Mouse (Mus musculus) thymus, adult 18-20 months (tissue): Measurements from ENCODE around the gene Pkhd1.
"Not testable (repeated sequence)": the region's sequence is repeated elsewhere in the genome, so short reads cannot be mapped to it uniquely, and the experiment has no call there.

Experiments used
- DNase-seq, 2 experiments: peaks; one replicate each; pipeline ENCODE4 v3.0.0; 2022; ENCODE audit warnings: mixed read lengths in 2 of 2

Gene Pkhd1

GRCm38 (mm10) chr1:20260403-20260802 is 357.5 kb downstream of the Pkhd1 start:
- no peak for DNase-seq

- DNase-seq: no peak
These were observed 369.7 kb downstream of the Pkhd1 start for GRCm38 (mm10) chr1:20248169-20248568.

DNA sequence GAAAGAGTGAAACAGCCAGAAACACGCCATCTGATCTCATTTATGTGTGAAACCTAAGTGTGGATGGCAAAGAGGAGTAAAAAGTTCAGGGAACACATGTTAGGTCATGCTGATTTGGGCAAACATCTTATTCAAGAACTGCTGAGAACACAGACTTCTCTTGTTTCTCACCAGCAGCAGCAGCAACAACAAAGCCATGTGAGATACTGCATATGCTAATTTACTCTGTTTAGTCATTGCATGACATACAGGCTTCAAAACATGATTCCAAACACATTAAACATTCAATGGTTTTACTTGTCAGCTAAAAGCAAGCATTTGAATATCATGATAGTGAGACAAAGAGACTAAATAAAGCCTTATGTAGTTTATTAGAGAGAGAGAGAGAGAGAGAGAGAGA is 401.2 kb downstream of the Pkhd1 start:
- no peak for DNase-seq

GRCm38 (mm10) chr1:20190444-20190843 is 427.4 kb downstream of the Pkhd1 start:
- DNase-seq: no peak

DNA sequence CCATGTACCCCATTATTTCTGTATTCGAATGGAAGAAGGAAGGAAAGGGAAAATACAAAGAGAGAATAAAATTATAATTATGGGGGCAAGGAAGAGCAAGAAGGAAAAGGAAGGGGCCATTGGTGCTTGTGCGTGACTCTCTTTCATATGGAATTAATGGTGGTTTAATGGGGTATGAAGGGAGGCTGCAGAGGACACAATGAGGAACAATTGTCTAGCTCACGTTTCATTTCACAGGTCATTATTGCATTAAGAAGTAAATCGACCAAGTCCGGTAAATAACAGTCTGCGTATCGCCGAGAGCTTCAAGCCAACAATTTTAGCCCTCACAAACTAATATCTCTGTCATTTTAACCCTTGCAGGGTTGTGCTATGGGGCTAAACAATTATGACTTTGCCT is 437.7 kb downstream of the Pkhd1 start:
- no peak for DNase-seq

DNA sequence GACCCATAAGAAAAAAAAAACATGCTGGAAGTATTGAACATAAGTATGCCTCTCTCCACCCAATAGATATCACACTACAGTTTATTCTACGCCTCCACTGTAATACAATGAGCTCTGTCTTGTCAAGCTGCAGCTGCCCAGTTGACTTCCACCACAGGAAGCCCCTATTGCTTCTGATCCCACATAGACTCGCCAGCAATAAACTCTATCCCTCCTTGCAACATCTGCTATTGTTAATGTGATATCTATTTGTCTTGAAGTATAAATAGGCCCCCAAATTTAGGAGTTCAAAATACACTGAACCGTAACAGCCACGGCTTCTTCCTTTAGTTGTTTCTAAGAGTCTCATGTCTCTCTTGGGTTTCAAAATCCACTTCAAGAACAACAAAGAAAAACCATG is 446.7 kb downstream of the Pkhd1 start:
- DNase-seq: no peak

DNA sequence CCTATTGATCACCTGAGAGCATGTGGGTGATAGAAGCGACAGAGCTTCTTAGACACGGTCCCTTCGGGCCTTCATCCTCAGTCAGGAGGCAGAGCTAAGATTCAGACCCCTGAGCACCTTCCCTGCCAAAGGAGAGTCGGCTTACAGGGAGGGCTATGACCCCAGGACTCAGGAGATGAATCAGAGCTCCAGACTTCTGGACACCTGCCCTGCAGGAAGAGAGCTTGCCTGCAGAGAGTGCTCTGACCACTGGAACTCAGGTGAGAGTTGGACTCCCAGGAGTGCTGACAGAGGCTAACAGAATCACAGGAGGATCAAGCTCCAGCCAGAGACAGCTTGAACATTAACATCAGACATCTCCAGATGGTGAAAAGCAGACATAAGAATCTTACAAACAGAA is 467.2 kb downstream of the Pkhd1 start:
- DNase-seq: not testable (repeated sequence)

DNA sequence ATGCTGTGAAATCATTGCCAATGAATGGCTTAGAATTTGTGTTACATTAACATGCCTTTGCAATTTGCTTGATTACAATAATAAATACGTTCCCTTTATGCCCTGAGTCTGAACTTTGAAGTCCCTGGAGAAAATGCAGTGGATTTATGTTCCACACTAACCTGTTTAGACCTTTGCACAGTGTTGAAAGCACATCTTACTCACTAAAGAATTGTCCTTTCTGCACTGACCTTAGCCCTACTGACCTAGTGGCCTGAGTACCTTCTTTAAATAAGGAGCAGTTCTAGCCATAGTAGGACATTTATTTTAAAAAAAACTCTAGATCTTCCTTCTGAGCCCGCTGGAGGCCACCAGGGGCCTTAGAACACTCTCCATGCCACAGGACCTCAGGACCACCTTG is 467.8 kb downstream of the Pkhd1 start:
- DNase-seq: no peak

- no peak for DNase-seq
These were observed 481.7 kb downstream of the Pkhd1 start for GRCm38 (mm10) chr1:20136205-20136604.

- no peak for DNase-seq
These were observed 482.7 kb downstream of the Pkhd1 start for GRCm38 (mm10) chr1:20135065-20135618.

DNA sequence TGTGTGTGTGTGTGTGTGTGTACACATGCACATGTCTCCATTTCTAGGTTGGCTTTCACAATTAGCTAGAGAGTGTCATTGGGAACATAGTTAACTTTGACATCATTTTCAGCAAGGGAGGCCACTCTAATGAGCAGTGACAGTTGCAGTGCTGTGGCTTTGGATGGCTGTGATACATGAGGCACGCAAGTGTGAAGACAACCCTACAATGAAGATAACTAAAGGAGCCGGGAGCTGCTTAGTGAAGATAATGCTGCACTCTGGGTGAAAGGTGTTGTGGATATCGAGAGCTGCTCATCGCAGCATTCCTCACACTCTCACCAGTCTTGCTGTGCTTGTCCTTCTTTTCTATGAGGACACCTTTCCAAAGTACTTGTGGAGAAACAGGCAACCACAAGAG is 484.2 kb downstream of the Pkhd1 start:
- DNase-seq: no peak

DNA sequence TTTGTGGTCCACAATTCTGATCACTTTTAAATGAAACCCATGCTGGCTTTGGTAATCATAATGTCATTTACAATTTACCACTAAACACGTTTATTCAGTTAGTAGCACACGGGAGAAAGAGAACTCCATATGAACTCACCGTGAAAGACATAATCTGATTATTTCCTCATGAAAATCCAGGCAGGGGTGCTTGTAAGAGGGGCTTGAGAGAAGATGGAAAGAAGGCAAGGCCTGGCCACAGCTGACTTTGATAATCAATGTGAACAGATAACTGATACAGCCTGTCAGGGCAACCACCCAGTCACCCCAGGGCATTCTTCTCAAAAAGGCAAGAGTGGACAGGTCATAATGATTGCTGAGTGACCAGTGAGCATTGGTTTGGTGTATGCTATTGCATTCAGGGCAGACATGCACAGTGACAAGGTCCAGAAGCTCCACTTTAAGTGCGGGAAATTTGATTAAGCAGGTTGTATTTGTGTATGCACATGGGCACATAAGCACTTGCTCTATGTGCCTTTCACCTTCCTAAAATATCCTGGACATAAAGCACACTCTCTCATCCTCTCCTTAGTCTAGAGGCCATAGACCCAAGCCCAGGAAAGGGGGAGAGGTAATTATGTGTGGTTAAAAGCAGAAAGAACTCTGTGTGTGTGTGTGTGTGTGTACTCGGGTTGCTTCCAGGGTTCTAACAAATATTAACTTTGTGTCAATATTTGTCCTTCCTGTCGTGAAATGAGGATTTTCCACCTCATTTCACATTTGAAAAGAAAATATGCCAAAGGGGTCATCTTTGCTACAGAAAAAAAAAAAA is 485.9 kb downstream of the Pkhd1 start:
- no peak for DNase-seq

DNA sequence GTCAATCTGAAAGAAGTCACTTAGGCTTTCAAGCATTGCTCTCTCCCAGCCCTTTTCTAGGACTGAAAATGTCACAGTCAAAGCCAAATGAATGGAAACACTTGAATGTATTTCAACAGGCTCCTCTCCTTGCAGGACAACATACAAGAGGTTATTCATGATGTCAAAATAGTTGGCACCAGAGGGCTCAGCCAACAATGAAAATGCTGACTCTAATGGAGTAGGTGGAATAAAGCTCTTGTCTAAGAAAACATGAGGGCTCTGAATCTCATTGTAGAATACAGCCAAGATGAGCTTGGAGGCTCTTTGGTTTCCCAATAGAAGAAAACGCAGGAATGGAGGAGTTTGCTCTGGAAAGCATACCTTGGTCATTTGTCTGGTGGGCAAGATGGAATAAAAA is 500.5 kb downstream of the Pkhd1 start:
- no peak for DNase-seq

DNA sequence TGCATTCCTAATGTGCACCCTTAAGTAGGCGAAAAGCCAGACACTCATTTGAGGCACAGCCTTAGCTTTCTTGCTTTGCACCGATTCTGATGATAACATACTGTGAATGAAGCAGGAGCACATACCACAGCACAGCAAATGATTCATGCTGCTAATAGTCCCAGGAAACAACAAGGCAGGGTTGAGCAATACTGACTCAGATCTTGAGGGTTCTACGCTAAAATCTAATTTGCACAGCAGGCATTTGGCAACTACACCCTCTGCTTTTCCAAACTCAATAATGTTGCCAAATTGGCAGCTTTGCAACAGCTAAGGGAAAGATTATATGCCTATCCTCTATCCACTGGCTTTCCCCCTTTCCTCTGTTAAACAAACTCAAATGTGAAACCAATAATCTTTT is 548.1 kb downstream of the Pkhd1 start:
- no peak for DNase-seq

DNA sequence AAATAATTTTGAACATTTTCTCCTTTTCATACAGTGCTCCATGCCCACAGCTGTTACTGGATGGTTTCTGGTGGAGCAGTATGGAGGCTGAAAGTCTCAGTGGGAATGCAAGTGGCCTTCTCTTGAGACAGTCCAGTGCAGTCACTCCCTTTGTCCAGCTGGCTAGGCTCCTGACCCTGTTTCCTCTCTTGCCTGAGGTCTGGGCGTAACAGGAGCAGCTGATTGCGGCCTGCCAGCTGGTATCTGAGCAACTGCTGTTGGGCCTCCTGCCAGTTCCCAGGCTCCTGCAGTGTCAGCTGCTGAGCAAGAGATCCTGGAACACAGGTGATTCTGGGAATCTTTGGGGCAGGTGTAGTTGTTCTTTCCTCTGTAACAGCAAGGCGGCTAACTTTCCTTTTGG is 559.6 kb downstream of the Pkhd1 start:
- DNase-seq: no peak

- DNase-seq: no peak
These were observed 578.5 kb downstream of the Pkhd1 start for GRCm38 (mm10) chr1:20039389-20039788.

DNA sequence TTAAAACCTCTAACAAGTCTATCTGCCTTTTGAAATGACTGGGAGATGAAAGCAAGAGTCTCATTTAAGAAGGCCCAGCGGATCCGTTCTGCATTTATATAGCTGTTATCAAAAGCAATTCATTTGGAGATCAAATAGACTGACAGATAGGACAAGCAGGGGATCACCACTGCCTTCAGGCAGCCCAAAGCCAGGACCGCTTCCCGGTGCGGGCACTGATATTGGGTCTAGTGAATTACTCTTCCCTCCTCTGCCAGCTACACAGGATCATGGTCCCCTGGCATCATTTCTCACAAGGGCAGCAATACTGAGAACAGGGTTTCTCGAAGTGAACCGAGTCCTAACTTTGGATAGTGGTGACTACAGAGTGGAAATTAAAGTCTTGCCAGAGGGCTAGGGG is 582.6 kb downstream of the Pkhd1 start:
- DNase-seq: no peak

- no peak for DNase-seq
These were observed 599.5 kb downstream of the Pkhd1 start for GRCm38 (mm10) chr1:20018198-20018925.

GRCm38 (mm10) chr1:20017619-20018018 is 600.2 kb downstream of the Pkhd1 start:
- no peak for DNase-seq
